Comparison of ENCODE assay signal across 8 mouse cellular contexts in the genomic region with DNA sequence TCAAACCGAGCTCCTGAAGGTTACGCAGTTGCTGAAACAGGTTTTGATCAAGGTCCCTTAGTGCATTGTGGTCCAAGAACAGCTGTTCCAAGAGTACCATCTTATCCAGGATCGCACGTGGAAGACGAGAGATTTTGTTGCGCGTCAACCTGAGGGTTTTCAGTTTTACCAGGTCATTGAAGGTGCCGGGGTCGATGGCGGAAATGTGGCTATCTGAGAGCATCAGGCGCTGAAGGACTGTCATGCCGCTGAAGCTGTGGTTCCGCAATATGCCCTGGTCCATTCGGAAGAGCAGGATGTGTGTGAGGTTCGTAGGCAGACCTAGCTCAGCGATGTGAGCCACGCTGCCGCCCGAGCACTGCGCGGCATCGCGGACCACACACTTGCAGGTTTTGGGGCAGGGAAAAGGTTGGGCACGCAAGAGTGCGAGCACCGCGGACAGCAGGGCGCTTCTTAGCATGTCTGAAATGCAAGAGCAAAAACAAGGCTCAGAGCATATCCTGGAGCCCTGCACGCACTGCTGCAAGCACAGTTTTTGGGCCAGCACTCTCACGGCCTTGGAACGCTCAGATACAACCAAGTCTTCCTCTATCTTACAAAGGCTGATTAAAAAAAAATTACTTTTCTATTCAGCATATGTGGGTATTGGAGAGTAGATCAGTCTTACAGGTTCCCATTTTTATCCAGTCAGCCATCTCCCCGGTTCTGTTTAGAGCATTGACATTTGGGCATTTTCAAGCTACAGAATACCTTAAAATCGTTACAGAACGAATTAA. TPM values are rescaled to one million over a fixed set of nuclear protein-coding genes. Genes with fewer than 3 reads are reported as not detected.
DNase-seq lines count a peak whose midpoint lies in the region; ATAC-seq and TF ChIP-seq lines count a peak whose summit lies in the region.

No protein-coding gene starts in this region.

- peak overlapping the region; percentile 68 for H3K4me3 ChIP-seq in G1E (ENCODE audit: low read depth, low read length)
- H3K4me3 ChIP-seq in hindbrain, embryonic 11.5 days (ENCODE audit: low read depth, low read length): peak overlapping the region; percentile 58
- peak overlapping the region; percentile 59 for H3K4me3 ChIP-seq in limb, embryonic 15.5 days
- peak overlapping the region; percentile 53 for H3K4me3 ChIP-seq in neural tube, embryonic 12.5 days

- H3K9me3 ChIP-seq in G1E (replicated peaks): peaks cover 15% of the 10 kb centered on the region
- no peaks in the 10 kb centered on the region for H3K9me3 ChIP-seq in hindbrain, embryonic 11.5 days (ENCODE audit: control insufficient read depth, low read length)
- H3K9me3 ChIP-seq in limb, embryonic 15.5 days: no peaks in the 10 kb centered on the region
- H3K9me3 ChIP-seq in neural tube, embryonic 12.5 days: no peaks in the 10 kb centered on the region

- intact Hi-C loops in heart, postnatal 25 days (cut with DNase I): loop anchor here (10.0 kb wide), 1 partner anchor 685 kb away; no protein-coding TSS in a partner anchor

- DNase-seq in heart, adult 11 months: peak; percentile 79
- no peak for DNase-seq in heart, postnatal 25 days (ENCODE audit: low spot score)
- DNase-seq in G1E (ENCODE audit: low spot score): no peak
- peak; percentile 30 for DNase-seq in embryo, embryonic 10 days (ENCODE audit: low spot score)
- no peak for DNase-seq in hindbrain, embryonic 11.5 days (ENCODE audit: low spot score)
- DNase-seq in spleen, postnatal 14 days (ENCODE audit: low spot score in 2 of 2): no peak

- H3K36me3 ChIP-seq in G1E (replicated peaks): peaks cover 47% of the 10 kb centered on the region
- no peaks in the 10 kb centered on the region for H3K36me3 ChIP-seq in hindbrain, embryonic 11.5 days (ENCODE audit: control insufficient read depth, insufficient read depth, low read length)
- H3K36me3 ChIP-seq in limb, embryonic 15.5 days: no peaks in the 10 kb centered on the region
- no peaks in the 10 kb centered on the region for H3K36me3 ChIP-seq in neural tube, embryonic 12.5 days

- no peak overlapping the region for H3K27ac ChIP-seq in hindbrain, embryonic 11.5 days (ENCODE audit: low read depth, low read length)
- H3K27ac ChIP-seq in limb, embryonic 15.5 days: no peak overlapping the region
- H3K27ac ChIP-seq in neural tube, embryonic 12.5 days: no peak overlapping the region

- ATAC-seq in G1E (ENCODE audit: extremely low read depth, insufficient number of reproducible peaks, low FRiP score, poor library complexity, severe bottlenecking): no peak
- ATAC-seq in hindbrain, embryonic 11.5 days (ENCODE audit: low FRiP score): no peak
- no peak for ATAC-seq in limb, embryonic 15.5 days (ENCODE audit: insufficient number of reproducible peaks, low FRiP score, low TSS enrichment, low read depth)
- no peak for ATAC-seq in neural tube, embryonic 12.5 days (ENCODE audit: low FRiP score, low read depth)

- 5% methylated on average over 34 of the region's 34 CpGs for WGBS in hindbrain, embryonic 11.5 days
- 6% methylated on average over 34 of the region's 34 CpGs for WGBS in limb, embryonic 15.5 days
- WGBS in neural tube, embryonic 12.5 days: 4% methylated on average over 34 of the region's 34 CpGs

- no peak for TF ChIP-seq CTCF in G1E (IDR thresholded peaks at IDR 0.05; ENCODE audit: low read depth, low read length)

- no peak overlapping the region for H3K9ac ChIP-seq in hindbrain, embryonic 11.5 days (ENCODE audit: low read depth, low read length)
- H3K9ac ChIP-seq in limb, embryonic 15.5 days: no peak overlapping the region
- H3K9ac ChIP-seq in neural tube, embryonic 12.5 days: no peak overlapping the region

- peaks cover 49% of the 10 kb centered on the region for H3K4me1 ChIP-seq in G1E (ENCODE audit: insufficient read depth, low read depth, low read length)
- H3K4me1 ChIP-seq in hindbrain, embryonic 11.5 days (replicated peaks; ENCODE audit: control insufficient read depth, insufficient read depth, low read length): peaks cover 15% of the 10 kb centered on the region
- H3K4me1 ChIP-seq in limb, embryonic 15.5 days: peaks cover 17% of the 10 kb centered on the region
- H3K4me1 ChIP-seq in neural tube, embryonic 12.5 days: peaks cover 21% of the 10 kb centered on the region

- H3K4me2 ChIP-seq in hindbrain, embryonic 11.5 days (replicated peaks; ENCODE audit: low read depth, low read length): peak overlapping the region; percentile 97
- peak overlapping the region; percentile 99 for H3K4me2 ChIP-seq in limb, embryonic 15.5 days
- peak overlapping the region; percentile 99 for H3K4me2 ChIP-seq in neural tube, embryonic 12.5 days (replicated peaks)

- H3K27me3 ChIP-seq in G1E (ENCODE audit: insufficient read depth, low read length): peaks cover 12% of the 10 kb centered on the region; the same call in 1 of the 2 replicates
- peaks cover 46% of the 10 kb centered on the region for H3K27me3 ChIP-seq in hindbrain, embryonic 11.5 days (ENCODE audit: control insufficient read depth, insufficient read depth, low read length)
- peaks cover 52% of the 10 kb centered on the region for H3K27me3 ChIP-seq in limb, embryonic 15.5 days
- peaks cover 62% of the 10 kb centered on the region for H3K27me3 ChIP-seq in neural tube, embryonic 12.5 days (replicated peaks)

RNA-seq across cellular contexts. Expression of gene Gp5, which starts 1.0 kb away (rescaled TPM):
- total RNA-seq in heart, postnatal 25 days (2021): under 1 TPM; 0.21 to 0.56 TPM
- 2.5 and 2.6 TPM in 2 replicates for total RNA-seq in G1E (2014; fragmentation: Nextera tagmentation)
- total RNA-seq in G1E (2017): 24.6 and 25.0 TPM in 2 replicates
- polyA plus RNA-seq in G1E (2012): 32.3 and 33.8 TPM in 2 replicates
- polyA plus RNA-seq in hindbrain, embryonic 11.5 days (2014; fragmentation: Nextera tagmentation; extraction: Ambion mirVana): 1.3 and 2.4 TPM in 2 replicates
- polyA plus RNA-seq in limb, embryonic 15.5 days (2015; fragmentation: Nextera tagmentation; extraction: Ambion mirVana): 0.48 and 0.55 TPM in 2 replicates
- polyA plus RNA-seq in neural tube, embryonic 12.5 days (2016; fragmentation: Nextera tagmentation; extraction: Ambion mirVana): 1.3 and 1.6 TPM in 2 replicates

RNA-seq across cellular contexts. Expression of gene Lrrc15, which starts 26.5 kb away (rescaled TPM):
- under 1 TPM; 0.08 TPM for total RNA-seq in heart, postnatal 25 days (2021)
- total RNA-seq in G1E (2014; fragmentation: Nextera tagmentation) (not detected in 2 replicates), G1E (2017) (0.22 TPM in 1 of 2 replicates, not detected in the other)
- polyA plus RNA-seq in G1E (2012): not detected in 2 replicates
- 0.91 and 1.1 TPM in 2 replicates for polyA plus RNA-seq in hindbrain, embryonic 11.5 days (2014; fragmentation: Nextera tagmentation; extraction: Ambion mirVana)
- 1.8 and 2.1 TPM in 2 replicates for polyA plus RNA-seq in limb, embryonic 15.5 days (2015; fragmentation: Nextera tagmentation; extraction: Ambion mirVana)
- polyA plus RNA-seq in neural tube, embryonic 12.5 days (2016; fragmentation: Nextera tagmentation; extraction: Ambion mirVana): 0.27 and 0.41 TPM in 2 replicates

RNA-seq across cellular contexts. Expression of gene Cpn2, which starts 42.3 kb away (rescaled TPM):
- total RNA-seq in heart, postnatal 25 days (2021): under 1 TPM in 1 of 2 experiments, not detected in 1; 0.11 TPM
- total RNA-seq in G1E (2014; fragmentation: Nextera tagmentation) (not detected in 2 replicates), G1E (2017) (under 0.01 and 0.16 TPM in 2 replicates)
- polyA plus RNA-seq in G1E (2012): not detected in 2 replicates
- not detected in 2 replicates for polyA plus RNA-seq in hindbrain, embryonic 11.5 days (2014; fragmentation: Nextera tagmentation; extraction: Ambion mirVana)
- not detected in 2 replicates for polyA plus RNA-seq in limb, embryonic 15.5 days (2015; fragmentation: Nextera tagmentation; extraction: Ambion mirVana)
- polyA plus RNA-seq in neural tube, embryonic 12.5 days (2016; fragmentation: Nextera tagmentation; extraction: Ambion mirVana): not detected in 2 replicates

Comparison
In these comparisons a context has a peak if more than half of its experiments do, and no peak if none do; other contexts are left out.
1. DNase-seq: peak in heart, adult 11 months (single experiment) and embryo, embryonic 10 days (single experiment); none in heart, postnatal 25 days (single experiment), G1E (single experiment), hindbrain, embryonic 11.5 days (single experiment) and spleen, postnatal 14 days (0 of 2).
2. Peak in every context shown above with its lines, with median percentiles within 50 percentile points of each other: H3K4me3 ChIP-seq and H3K4me2 ChIP-seq.